Mouse (Mus musculus) adipocyte (in vitro differentiated cells): ENCODE results near the gene Eps8l1.
A peak's percentile ranks its signal among the peaks of the same experiment; 100 is the strongest.

Source experiments
- DNase-seq: peaks from one replicate; pipeline ENCODE4 v3.0.0-alpha.2; 2016; ENCODE audit warnings: low spot score

Gene Eps8l1

GRCm38 (mm10) chr7:4478021-4478795 lies 17.7 kb downstream of the Eps8l1 start:
- DNase-seq: no peak

GRCm38 (mm10) chr7:4478796-4479291 lies 18.4 kb downstream of the Eps8l1 start:
- DNase-seq: no peak

GRCm38 (mm10) chr7:4479674-4480073 lies 19.2 kb downstream of the Eps8l1 start:
- peak; percentile 40 for DNase-seq

- no peak for DNase-seq
These were observed 21.8 kb downstream of the Eps8l1 start for GRCm38 (mm10) chr7:4482281-4482680.

GRCm38 (mm10) chr7:4491308-4491707 lies 30.8 kb downstream of the Eps8l1 start:
- peak; percentile 13 for DNase-seq

- peak; percentile 13 for DNase-seq
These were observed 32.1 kb downstream of the Eps8l1 start for GRCm38 (mm10) chr7:4492284-4493224.

GRCm38 (mm10) chr7:4493991-4494390 lies 33.5 kb downstream of the Eps8l1 start:
- DNase-seq: no peak

GRCm38 (mm10) chr7:4496468-4496867 lies 36.0 kb downstream of the Eps8l1 start:
- no peak for DNase-seq

GRCm38 (mm10) chr7:4497271-4497903 lies 36.9 kb downstream of the Eps8l1 start:
- no peak for DNase-seq

GRCm38 (mm10) chr7:4498251-4498650 lies 37.8 kb downstream of the Eps8l1 start:
- no peak for DNase-seq

GRCm38 (mm10) chr7:4499034-4499433 lies 38.6 kb downstream of the Eps8l1 start:
- no peak for DNase-seq

GRCm38 (mm10) chr7:4500892-4501471 lies 40.5 kb downstream of the Eps8l1 start:
- DNase-seq: peak; percentile 20

GRCm38 (mm10) chr7:4501558-4502397 lies 41.3 kb downstream of the Eps8l1 start, which contains the start of gene Ppp1r12c:
Ppp1r12c (minus strand) TSS chr7:4501680.
- peak; percentile 90 for DNase-seq

GRCm38 (mm10) chr7:4502421-4503090 lies 42.1 kb downstream of the Eps8l1 start:
- peak; percentile 63 for DNase-seq

GRCm38 (mm10) chr7:4503100-4503499 lies 42.6 kb downstream of the Eps8l1 start:
- no peak for DNase-seq

- DNase-seq: no peak
These were observed 43.4 kb downstream of the Eps8l1 start for GRCm38 (mm10) chr7:4503858-4504257.

GRCm38 (mm10) chr7:4504646-4505435 lies 44.4 kb downstream of the Eps8l1 start:
- no peak for DNase-seq

- no peak for DNase-seq
These were observed 46.7 kb downstream of the Eps8l1 start for GRCm38 (mm10) chr7:4507220-4507619.

GRCm38 (mm10) chr7:4508062-4508738 lies 47.7 kb downstream of the Eps8l1 start:
- no peak for DNase-seq
